Mouse (Mus musculus): ENCODE measurements around the gene Plekho2.

- TF ChIP-seq BHLHE40 (IDR thresholded peaks at IDR 0.05; ENCODE audit: low read depth, low read length) (no peak), KAT2A (IDR thresholded peaks at IDR 0.05; ENCODE audit: insufficient replicate concordance, low read length) (no peak), POLR2A (IDR thresholded peaks at IDR 0.05; ENCODE audit: low read depth, low read length) (no peak), CTCF (conservative IDR thresholded peaks at IDR 0.05 in 1 of 2, IDR thresholded peaks at IDR 0.05 in 1 of 2; ENCODE audit: low read depth in 2 of 2, low read length in 2 of 2) (no peak), EP300 (IDR thresholded peaks at IDR 0.05; ENCODE audit: low read length) (no peak), MAX (IDR thresholded peaks at IDR 0.05; ENCODE audit: low read length) (no peak), TBP (conservative IDR thresholded peaks at IDR 0.05; ENCODE audit: low read depth, low read length) (no peak), SIN3A (IDR thresholded peaks at IDR 0.05; ENCODE audit: low read length) (no peak), GABPA (IDR thresholded peaks at IDR 0.05; ENCODE audit: insufficient replicate concordance, low read depth, low read length) (no peak), ZNF384 (IDR thresholded peaks at IDR 0.05; ENCODE audit: low read depth, low read length) (no peak), SMC3 (IDR thresholded peaks at IDR 0.05; ENCODE audit: low read depth, low read length) (no peak), ZMIZ1 (IDR thresholded peaks at IDR 0.05; ENCODE audit: low read depth, low read length) (no peak), HCFC1 (IDR thresholded peaks at IDR 0.05; ENCODE audit: low read depth, low read length) (no peak), MEF2A (IDR thresholded peaks at IDR 0.05; ENCODE audit: borderline replicate concordance, low read depth, low read length) (no peak)
Observed at GRCm38 (mm10) chr9:65563073-65563472, 16.8 kb downstream of the Plekho2 start.
